Mouse (Mus musculus): ENCODE measurements around the gene Ehbp1.
A peak's percentile ranks its signal among the peaks of the same experiment; 100 is the strongest.

Ehbp1 gene

DNA sequence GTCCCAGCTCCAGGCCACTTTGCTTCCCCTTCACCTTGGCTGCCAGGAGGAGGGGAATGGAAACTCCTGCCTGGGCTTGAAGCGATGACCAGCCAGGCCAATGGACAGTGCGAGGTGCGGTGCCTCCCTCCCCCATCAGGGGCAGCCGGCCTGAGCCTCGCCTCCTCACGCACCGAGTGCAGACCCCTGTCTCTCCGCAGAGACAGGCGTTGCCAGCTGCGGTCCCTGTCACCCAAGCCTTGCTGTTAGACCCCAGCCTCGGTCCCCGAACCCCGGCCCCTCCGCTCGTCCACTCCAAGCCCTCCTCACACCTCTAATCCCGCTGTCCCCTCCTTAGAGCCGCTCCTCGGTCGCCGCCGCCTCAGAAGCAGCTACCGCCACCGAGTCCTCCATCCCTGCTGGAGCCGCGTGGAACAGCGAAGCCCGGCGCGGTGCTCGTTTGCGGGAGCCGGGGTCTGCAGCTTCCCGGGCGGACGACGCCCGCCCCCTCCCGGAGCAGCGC is 55.7 kb downstream of the Ehbp1 start:
- no peak for DNase-seq (ENCODE audit: low read depth, low spot score)

DNA sequence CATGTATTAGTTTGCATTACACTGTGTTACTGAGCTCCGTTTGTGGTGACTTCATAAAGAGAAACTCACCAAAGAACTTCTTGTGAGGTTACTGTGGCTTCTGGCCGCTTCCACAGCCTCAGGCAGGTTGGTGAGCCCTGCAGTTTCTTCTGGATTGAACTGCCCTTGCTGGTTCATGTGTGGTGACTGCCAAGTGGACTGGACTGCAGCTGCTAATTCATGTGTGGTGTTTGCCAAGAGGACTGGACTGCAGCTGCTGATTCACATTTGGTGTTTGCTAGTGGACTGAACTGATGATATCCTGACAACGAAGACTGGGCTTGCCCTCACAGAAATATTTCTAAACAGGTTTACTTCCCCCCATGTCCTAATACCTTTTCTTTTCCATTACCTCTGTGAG is 65.4 kb downstream of the Ehbp1 start:
- DNase-seq (ENCODE audit: low read depth, low spot score): no peak

DNA sequence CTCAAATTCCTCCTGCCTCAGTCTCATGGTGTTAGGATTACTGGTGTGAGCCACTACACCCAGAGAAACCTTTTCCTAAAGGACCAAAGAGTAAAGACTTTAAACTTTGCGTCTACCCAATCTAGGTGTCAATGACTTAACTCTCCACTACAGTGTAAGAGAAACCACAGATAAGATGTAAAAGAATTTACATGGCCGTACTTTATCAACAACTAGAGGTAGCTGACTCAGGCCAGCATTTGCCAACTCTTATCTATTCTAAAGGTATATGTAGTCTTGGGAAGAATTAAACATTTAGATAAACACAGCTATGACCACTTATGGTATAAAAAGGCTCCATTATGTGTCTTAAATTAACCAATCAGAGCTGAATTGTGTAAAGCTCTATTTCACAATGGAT is 67.9 kb downstream of the Ehbp1 start:
- no peak for DNase-seq (ENCODE audit: low read depth, low spot score)

DNA sequence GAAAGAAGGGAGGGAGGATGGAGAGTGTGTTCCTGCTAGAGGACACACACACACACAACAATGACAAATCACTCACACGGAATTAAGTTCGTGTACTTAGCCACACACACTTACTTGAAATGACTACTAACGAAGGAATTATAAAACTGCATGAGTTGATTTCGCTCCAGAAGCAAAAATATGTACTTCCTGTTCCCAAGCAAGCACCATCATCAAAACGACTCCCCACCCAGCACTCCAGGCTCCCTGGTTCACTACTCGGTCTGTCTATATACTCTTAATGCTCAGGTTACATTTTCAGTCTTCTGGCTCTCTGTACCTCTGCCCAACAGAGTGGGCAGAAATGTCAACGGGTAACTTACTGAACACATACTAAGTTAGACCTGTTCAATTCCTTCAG is 68.7 kb downstream of the Ehbp1 start:
- no peak for DNase-seq (ENCODE audit: low read depth, low spot score)

DNA sequence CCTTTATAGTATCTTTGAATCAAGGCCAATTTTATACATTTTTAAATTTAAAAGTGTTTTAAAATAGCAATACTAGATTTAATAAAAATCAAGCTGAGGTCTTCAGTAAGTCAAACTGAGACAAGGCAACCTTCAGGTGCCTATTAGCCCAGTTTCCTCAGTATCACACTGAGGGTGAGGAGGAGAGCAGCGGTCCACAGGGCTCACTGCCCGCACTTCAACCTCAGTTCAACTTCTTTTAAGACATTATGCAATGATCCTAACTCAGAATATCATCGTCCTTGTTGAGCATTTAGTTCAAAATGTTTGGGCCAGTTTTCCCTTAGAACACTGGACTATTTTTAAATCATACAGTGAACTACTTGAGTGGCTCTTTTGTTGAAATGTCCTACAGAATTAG is 70.2 kb downstream of the Ehbp1 start:
- no peak for DNase-seq (ENCODE audit: low read depth, low spot score)

DNA sequence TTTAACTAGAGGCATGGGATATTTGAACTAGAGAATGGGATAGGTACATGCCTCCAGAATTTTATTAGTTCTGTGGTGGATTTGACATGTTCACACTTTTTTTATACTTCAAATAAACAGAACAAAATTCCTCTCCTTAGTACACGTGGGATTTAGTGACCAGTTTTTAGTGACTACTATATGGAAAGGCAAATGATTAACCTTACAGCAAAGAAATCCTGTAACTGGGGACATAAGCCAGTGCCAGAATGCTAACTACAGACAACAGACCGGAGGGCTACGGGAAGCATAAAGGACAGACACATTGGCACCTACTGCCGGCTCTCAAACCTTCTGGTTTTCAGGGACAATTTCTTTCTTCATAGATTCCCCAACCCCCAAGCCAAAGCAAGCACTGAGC is 72.4 kb downstream of the Ehbp1 start:
- no peak for DNase-seq (ENCODE audit: low read depth, low spot score)

DNA sequence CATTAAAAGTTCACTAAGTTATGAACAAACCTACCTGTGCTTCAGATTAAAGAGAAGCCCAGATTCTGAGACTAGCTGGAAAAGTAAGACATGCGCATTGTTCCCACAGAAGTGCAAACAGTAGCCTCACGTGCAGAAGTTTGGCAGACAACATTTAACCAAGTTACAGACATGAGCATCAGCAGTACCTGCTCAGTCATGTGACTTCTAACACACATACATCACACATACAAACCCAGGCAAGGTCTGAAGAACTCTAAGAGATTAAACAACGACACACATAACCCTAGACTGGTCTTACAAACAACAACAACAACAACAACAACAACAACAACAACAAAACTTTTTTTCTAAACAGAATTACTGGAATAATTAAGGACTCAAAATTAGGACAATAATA is 72.9 kb downstream of the Ehbp1 start:
- no peak for DNase-seq (ENCODE audit: low read depth, low spot score)

DNA sequence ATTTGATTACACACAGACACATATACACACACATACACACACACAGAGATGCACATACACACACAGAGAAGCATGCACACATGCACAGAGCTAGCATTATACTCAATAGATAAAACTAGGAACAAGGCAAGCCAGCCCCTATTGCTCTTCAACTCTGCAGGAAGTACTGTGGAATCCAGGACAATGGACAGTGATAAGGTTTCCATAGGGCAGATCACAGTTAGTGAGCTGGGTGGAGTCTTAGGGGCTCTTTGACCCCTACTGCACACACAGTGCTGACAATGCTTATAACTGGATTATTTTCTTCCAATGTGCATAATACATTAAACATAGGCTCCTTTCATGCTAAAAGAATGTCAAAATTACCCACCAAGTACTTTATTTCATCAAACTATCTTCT is 75.1 kb downstream of the Ehbp1 start:
- DNase-seq (ENCODE audit: low read depth, low spot score): no peak

DNA sequence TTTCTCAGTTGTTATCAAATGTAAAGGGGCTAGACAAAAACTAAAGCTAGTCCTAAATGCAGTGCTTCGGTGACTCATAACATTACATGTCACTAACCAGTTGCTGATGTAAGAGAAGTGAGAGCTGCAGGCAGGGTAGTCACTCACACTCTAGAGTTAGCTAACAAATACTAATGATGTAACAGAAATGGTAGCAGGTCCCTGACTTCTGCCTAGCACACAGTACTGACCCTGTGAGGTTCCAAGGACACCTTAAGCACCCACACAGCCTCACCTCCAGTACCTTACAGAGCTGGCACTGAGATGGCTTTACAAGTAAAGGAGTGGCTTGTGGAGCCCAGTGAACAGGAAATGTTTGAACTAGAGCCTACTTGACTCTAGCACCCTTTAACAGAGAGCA is 86.7 kb downstream of the Ehbp1 start:
- no peak for DNase-seq (ENCODE audit: low read depth, low spot score)

DNA sequence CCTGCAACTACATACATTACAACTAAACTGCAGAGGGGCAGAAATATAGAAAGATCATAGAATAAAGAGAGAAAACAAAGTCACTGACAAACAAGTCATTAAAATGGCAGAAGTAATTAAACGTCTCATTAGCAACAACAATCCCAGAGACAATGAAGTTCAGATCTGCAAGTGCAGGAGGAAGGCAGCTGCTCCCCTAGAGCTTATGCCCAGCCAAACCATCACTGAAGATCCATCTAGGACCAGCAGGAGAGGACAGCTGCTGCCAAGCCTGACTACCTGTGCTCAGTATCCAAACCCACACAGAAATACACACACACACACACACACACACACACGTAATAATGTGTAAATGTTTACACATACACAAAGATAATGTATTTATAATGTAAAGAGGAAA is 92.7 kb downstream of the Ehbp1 start:
- DNase-seq (ENCODE audit: low read depth, low spot score): no peak

DNA sequence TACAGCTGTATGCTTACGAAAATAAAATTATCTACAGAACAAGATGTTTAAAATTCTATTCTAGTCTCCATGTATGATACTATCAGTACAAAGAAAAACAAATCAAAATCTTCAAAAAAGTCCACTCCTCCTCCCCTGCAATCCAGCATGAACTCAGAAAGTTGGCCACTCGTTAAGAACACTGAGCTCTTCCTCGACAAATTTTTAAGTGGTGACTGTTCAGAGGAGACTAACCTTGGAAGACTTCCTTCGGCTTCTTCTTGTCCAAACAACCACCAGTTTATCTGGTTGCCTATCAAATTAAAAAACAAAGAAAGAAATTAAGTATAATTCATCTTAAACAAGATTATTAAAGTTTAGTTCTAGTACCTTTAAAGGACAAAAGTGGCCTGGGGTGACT is 94.4 kb downstream of the Ehbp1 start:
- no peak for DNase-seq (ENCODE audit: low read depth, low spot score)

DNA sequence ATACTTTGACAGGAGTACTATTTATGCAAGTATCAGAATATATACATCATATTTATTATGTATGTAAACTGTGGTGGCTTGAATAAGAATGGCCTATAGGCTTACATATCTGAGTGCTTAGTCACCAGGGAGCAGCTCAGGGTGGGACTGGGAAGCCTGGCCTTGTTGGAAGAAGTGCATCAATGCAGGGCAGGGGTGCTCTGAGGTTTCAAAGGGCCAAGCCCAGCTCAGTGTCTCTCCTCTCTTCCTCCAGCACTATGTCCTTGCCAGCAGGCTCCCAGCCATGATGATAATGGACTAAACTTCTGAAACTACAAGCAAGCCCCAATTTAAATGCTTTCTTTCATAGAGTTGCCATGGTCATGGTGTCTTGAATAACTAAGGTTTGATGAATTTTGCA is 95.0 kb downstream of the Ehbp1 start:
- no peak for DNase-seq (ENCODE audit: low read depth, low spot score)

DNA sequence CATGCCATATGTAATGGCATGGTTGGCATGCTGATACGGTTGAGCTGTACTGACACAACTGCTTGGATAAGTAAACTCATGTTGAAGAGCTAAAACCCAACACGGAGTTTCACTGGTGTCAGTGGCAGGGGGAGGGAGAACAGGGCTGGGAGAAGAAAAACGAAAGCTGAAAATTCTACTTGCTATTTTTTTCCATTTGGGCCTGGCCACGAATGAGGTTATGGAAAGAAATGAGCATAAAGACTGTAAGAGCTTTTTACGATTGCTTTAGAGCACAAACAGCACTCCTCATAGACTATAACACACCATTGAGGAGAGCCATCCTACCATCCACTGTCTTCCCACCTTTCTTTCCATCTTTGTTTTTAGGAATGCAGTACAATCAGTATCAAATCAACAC is 106.5 kb downstream of the Ehbp1 start:
- DNase-seq (ENCODE audit: low read depth, low spot score): no peak

DNA sequence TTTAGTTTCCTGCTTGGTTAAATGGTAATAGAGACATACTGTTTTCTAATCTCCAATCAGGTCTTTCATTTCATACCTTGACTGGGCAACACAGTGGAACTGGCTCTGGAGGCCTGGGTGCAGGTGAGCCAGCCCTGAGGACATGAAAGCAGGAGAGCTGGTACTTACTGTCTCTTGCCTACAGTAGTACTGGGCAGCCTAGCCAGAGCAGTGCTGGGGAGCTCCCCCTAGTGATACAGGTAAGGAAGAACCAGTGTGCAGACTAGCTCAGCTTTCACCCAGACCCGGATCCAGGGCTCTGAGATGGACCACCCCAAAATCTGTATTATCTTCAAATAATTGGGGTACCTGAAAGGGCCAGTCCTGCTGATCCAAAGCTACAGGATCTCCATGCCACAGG is 107.4 kb downstream of the Ehbp1 start:
- DNase-seq (ENCODE audit: low read depth, low spot score): no peak

DNA sequence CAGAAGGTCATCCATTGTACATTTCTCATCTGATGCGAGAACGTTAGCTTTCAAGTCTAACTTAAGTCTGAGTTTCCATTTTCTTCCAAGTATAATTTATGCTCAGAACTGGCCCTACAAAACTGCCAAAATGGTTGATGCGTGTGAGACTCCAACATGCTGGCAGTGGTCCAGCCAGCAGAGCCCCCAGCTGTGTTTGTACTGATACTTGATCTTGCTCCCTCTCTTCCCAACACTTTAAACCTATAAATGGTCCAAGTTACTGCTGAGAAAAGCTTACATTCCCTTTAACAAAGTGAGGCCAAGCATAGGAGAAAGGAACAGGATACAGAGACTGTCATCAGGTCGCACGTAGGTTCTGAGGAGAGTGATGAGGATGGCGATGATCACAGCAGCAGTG is 111.2 kb downstream of the Ehbp1 start:
- DNase-seq (ENCODE audit: low read depth, low spot score): no peak

DNA sequence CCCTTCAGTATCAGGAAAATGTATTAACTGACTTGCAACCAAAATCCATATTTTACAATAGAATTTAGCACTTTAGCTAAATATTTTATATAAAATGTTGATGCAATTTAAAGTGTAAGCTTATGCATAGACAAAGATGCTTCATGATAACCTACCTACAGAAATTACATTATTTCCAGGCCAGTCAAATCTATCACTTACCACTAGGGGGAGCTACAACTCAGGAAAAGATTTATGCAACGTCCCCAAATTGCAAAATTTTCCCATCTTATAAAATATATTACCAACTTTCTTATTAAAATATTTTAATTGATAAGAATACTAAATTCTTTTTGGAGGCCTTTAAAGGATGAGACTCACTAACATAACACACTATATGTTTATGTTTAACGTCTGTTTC is 116.5 kb downstream of the Ehbp1 start:
- peak; percentile 18 for DNase-seq (ENCODE audit: low read depth, low spot score)

DNA sequence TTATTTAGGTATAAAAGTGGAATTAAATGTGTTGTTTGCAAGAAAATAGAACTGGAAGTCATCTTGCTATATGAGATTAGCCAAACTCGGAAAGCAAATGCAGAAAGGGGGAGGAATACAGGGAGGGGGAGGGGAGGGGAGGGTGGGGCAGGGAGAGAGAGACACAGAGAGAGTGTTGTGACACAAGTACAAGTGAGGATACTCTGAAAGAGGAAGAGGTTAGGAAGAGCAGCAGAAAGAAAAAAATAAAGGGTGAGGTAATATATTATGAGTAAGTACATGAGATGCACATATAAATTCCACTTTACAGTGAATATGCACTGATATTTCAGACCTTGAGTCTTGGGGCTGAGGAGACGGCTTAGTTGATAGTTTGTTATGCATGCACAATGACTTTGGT is 123.9 kb downstream of the Ehbp1 start:
- DNase-seq (ENCODE audit: low read depth, low spot score): no peak

DNA sequence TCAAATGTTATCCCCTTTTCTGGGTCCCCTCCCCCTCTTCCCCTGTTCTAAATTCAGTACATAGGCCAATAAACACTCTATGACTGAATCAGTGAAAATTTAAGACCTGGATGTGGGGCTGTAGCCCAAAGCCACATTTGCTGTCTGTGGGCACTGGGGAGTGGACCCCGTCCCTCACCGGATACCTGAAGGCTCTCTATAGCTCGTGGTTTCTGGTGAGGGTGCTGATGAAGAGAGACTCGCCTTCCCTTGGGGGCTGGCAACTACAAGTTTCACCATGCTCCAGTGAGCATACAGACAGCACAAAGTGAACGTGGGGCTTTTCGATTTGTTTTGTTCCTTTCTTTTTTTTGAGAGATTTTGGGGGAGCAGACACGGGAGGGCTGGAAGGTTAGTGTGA is 125.2 kb downstream of the Ehbp1 start:
- DNase-seq (ENCODE audit: low read depth, low spot score): no peak

DNA sequence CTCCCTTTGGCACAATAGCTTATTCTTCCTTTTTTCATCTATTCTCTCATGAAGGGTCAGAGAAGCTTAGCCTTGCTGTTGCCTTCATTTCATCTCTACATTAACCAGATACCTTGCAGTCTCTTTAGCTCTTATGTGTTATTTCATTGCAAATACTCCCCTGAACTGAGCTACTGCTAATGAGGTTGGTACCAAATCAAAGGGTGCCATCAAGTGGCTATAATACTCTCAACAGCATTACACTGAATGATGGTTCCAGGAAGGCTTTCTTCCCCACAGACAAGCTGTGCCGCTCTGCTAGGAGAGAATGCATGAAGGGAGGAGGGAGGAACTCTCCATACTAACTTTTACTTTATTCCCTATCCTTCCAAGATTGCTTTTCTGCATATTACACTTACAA is 135.5 kb downstream of the Ehbp1 start:
- DNase-seq (ENCODE audit: low read depth, low spot score): peak; percentile 56

DNA sequence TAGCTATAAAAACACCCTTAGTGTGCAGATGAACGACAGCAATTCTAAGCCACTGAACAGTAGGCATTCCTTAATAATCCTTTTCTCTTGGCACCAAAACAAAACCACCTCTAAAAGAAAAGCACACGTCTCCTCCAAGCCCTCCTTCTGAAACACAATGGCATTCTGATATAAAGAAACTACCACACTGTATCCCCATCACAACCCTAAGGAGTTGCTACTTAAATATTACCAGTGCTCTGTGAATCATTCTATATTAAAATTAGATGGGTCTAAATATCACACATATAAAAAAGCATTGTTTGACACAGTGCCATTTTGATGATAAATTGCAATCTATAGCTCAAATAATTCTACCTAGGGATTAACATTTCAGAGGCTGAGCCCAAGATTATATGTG is 135.9 kb downstream of the Ehbp1 start:
- no peak for DNase-seq (ENCODE audit: low read depth, low spot score)

DNA sequence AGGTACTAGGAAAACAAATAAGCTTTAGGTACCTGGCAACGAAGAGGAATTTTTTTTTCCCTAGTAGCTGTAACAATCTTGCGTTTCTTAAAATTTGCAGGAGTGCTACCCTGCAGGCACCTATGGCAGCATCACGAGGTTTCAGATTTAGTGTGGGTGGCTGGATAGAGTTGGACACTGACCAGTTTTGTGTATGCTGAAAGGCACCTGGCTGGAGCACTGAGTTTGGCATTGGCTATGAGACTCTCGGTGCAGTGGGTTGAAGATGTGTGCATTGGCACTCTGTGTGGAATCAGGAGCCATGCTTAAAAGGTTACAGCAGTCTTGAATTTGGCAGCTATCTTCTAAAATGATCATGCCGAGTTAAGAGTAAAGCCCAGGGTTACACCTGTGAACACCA is 138.7 kb downstream of the Ehbp1 start:
- no peak for DNase-seq (ENCODE audit: low read depth, low spot score)

DNA sequence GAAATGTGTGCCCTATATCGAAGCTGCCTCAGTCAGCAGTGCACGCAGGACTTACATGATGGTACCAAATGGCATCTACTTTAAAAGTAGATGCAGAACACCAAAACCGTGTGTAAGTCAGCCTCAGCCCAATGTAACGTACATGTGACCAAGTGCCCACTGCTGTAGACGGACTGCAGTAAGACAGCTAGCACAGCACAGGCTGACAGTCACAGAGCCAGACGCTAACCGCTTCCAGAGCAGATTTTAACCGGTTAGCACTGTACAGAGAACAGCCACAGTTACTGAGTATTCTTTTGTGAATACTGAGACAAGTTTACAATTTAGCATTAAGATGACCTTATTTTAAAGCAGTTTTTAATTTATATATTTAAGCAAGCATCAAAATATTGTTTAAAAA is 141.0 kb downstream of the Ehbp1 start:
- no peak for DNase-seq (ENCODE audit: low read depth, low spot score)

DNA sequence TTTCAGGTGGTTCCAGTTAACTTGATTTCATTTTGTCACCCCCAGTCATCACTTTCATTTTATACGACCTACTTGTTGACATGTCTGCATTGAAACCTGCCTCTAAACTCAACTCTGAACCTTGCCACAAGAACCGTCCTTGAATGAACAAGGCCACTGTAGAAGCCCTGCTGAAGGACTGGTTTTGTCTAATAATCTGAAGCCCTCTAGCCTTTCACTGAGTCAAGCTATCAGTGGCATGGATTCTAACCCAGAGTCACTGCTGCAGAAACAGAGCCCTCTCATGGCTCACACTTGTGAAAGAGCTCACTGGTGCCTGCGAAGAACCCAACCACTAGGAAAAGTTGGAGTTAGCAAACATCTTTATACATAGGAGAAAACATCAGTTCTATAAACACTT is 142.2 kb downstream of the Ehbp1 start:
- DNase-seq (ENCODE audit: low read depth, low spot score): no peak

DNA sequence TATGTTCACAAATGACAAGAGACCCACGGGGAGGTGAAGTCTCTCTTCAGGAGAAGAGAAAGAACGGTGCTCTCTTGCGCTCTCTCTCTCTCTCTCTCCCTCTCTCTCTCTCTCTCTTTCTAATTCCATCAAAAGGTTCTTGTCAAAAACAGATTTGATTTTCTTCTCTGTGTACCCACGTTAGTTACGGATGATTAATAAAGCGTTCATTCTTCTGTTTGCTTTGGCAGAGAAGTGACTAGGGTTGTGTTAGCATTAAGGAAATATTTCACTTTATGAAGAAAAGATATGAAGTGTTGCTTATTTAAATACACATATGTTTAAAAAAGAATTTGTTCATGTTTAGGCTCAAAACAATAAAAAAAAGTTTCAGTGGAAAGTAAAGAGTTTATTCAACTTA is 143.7 kb downstream of the Ehbp1 start:
- DNase-seq (ENCODE audit: low read depth, low spot score): no peak

DNA sequence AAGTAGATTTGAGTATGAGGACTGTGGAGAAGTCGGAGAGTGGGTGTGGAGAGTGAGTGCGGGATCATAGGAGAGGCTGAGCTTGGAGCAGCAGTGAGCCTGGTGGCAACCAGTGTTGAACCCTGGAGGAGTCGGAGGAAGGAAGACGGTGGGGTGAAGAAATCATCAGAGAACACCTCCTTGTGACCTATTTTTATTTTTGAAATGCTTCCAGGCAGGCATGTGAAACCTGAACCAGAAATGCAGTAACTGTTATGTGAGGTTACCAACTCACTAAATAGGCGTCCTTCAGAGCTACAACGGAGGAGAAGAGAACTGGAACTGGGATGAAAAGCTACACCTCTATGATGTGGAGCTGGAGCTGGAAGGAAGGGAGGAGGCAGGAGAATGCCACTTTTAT is 144.2 kb downstream of the Ehbp1 start:
- no peak for DNase-seq (ENCODE audit: low read depth, low spot score)
